Mouse (Mus musculus) liver, adult 2 months (tissue): ENCODE measurements around the gene Coq5. TPM values are rescaled to one million over a fixed set of nuclear protein-coding genes. Genes with fewer than 3 reads are reported as not detected.
A peak's percentile ranks its signal among the peaks of the same experiment; 100 is the strongest.

ENCODE experiments used
- DNase-seq: peaks from one replicate; pipeline ENCODE4 v3.0.0-alpha.2; 2011; ENCODE audit warnings: low read depth, low spot score; ENCODE audit errors: extremely low read depth
- H3K27ac ChIP-seq: fragments of 200-500 bp; replicated peaks from 2 replicates; pipeline ENCODE4 v1.5.1; 2012; ENCODE audit warnings: low read depth, mild to moderate bottlenecking, control low read depth, inconsistent platforms, low read length; ENCODE audit not compliant: insufficient read depth
- H3K27me3 ChIP-seq: fragments of 200-500 bp; 2 replicates; pipeline ENCODE4 v1.6.1; 2012; ENCODE audit warnings: mild to moderate bottlenecking, moderate library complexity, low read length, inconsistent platforms; ENCODE audit not compliant: control insufficient read depth, insufficient read depth
- H3K36me3 ChIP-seq: fragments of 200-500 bp; 2 replicates; pipeline ENCODE4 v1.6.1; 2012; ENCODE audit warnings: low read length, inconsistent platforms; ENCODE audit not compliant: control insufficient read depth, insufficient read depth
- H3K4me1 ChIP-seq: fragments of 200-500 bp; 2 replicates; pipeline ENCODE4 v1.6.1; 2011; ENCODE audit warnings: low read length; ENCODE audit not compliant: control insufficient read depth, insufficient read depth
- H3K4me3 ChIP-seq: fragments of 200-500 bp; 2 replicates; pipeline ENCODE4 v1.5.1; 2011; ENCODE audit warnings: low read depth, mild to moderate bottlenecking, control low read depth, low read length, moderate library complexity; ENCODE audit not compliant: insufficient read depth
- H3K79me2 ChIP-seq: fragments of 200-500 bp; 2 replicates; pipeline ENCODE4 v1.6.1; 2012; ENCODE audit warnings: inconsistent platforms, mild to moderate bottlenecking, low read length, moderate library complexity; ENCODE audit not compliant: control insufficient read depth, insufficient read depth
- H3K9ac ChIP-seq: fragments of 200-500 bp; 2 replicates; pipeline ENCODE4 v1.6.1; 2012; ENCODE audit warnings: low read depth, mild to moderate bottlenecking, control low read depth, inconsistent platforms, low read length
- CTCF ChIP-seq: fragments of 200-500 bp; IDR thresholded peaks from 2 replicates; pipeline ENCODE4 v1.5.1; 2011; ENCODE audit warnings: low read depth, low read length, control low read depth
- POLR2A ChIP-seq: fragments of 200-500 bp; IDR thresholded peaks from 2 replicates; pipeline ENCODE4 v1.6.1; 2011; ENCODE audit warnings: low read length, control low read depth; ENCODE audit not compliant: insufficient read depth; ENCODE audit errors: extremely low read depth
- WGBS: fragments of 180-500 bp; shearing (Covaris S2); methylation state at CpG from one replicate; pipeline ENCODE4 v1.1.7; 2018; 5-methylcytosine and 5-hydroxymethylcytosine counted together
- polyA plus RNA-seq: library from polyadenylated mRNA; depleted of rRNA; stranded (reverse); fragments of >200 nt; gene quantifications from 2 replicates; pipeline ENCODE4 v1.2.3, GENCODE M21; 2012; rRNA removed
- total RNA-seq: library from RNA; depleted of rRNA; stranded (reverse); fragments of >200 nt; gene quantifications from 2 replicates; pipeline ENCODE4 v1.2.3, GENCODE M21; 2014; rRNA removed

The Coq5 gene
- total and polyA plus RNA-seq, 2 experiments, result 13.7 to 20.7 TPM

DNA sequence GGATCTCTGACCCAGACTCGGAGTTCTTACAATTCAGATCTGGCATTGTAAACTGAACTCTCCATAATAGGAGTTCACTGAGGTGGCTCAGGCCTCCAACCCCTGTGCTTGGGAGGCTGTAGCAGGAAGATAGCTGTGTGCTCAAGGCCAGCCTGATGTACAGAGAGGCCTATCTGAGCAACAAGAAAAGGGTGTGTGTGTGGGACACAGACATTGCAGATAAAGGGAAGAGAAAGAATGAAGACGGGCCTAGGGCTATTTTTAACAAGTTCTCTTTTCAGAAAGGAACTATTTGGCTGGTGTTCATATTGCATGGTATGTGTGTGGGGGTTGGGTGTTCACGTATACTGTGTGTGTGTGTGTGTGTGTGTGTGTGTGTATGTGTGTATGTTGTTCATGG is 54.2 kb downstream of the Coq5 start:
- Histone ChIP-seq H3K9ac (no peak overlapping the region), H3K27ac (no peak overlapping the region), H3K36me3 (peaks cover 42% of the 10 kb centered on the region), H3K27me3 (no peaks in the 10 kb centered on the region), H3K79me2 (peaks cover 15% of the 10 kb centered on the region), H3K4me3 (no peak overlapping the region), H3K4me1 (no peaks in the 10 kb centered on the region)
- 76% methylated on average over 3 of the region's 3 CpGs for whole genome bisulfite sequencing
- TF ChIP-seq POLR2A (no peak), CTCF (no peak)
- DNase-seq, result no peak

DNA sequence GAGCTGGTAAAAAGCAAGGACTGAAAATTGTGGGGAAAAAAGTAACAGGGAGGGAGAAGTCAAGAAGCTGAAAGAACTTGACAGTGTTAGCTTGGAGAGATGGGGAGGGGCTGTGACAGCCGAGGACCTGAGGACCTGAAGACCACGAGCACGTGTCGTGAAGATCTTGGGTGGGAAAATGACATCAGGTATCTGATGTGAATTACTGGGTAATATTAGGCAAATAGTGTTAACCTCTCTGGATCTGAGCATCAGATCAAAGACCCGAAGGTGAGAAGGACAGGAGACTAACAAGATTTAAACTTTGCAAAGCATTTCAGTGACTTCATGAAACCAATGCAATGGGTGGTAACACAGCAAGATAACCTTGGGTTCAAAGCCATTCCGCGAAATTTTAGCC is 60.5 kb downstream of the Coq5 start:
- peak overlapping the region; percentile 80; the same call in 1 of the 2 replicates for H3K4me3 ChIP-seq
- no peaks in the 10 kb centered on the region for H3K27me3 ChIP-seq
- H3K36me3 ChIP-seq, result peaks cover 21% of the 10 kb centered on the region
- TF ChIP-seq POLR2A (no peak), CTCF (no peak)
- WGBS, result 14% methylated on average over 7 of the region's 7 CpGs
- peaks cover 9% of the 10 kb centered on the region for H3K4me1 ChIP-seq
- peaks cover 4% of the 10 kb centered on the region; the same call in 1 of the 2 replicates for H3K79me2 ChIP-seq
- H3K27ac ChIP-seq, result no peak overlapping the region
- H3K9ac ChIP-seq, result 0 out of 2 replicates have a peak overlapping the region, but pooled peaks have one; percentile 28
- no peak for DNase-seq

DNA sequence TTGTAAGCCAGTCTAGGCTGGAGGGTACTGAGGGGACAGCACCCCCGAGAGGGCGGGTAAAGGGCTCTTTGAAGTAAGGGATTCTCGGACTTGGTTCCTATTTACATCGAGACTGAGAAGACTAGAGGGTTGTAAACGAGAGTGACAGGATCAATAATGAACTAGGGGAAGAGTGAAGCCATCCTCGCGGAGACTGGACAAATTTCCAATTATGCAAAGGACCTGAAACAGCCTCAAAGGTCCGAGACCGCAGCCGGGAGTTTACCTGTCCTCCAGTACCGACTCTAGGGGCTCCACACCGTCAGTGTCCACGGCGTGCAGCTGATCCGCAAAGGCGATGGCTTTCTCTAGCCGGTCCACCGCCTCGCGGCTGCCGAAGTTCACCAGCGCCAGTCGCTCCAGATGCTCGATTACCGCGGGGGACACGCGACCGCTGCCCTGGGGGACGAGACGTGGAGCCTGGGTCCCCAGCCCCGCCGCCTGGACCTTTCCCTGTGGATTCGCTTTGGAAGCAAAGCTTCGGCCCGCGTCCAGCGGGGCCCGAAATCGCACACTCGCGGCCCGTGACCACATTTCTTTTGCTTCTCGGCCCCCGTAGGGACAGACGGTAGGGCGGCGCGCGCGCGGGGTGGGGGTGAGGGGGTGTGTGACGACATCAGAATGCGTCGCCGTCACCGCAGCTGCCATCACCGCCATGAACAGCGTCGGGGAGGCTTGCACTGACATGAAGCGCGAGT is 61.3 kb downstream of the Coq5 start, which contains the start of the genes Gatc and Triap1:
Gene Gatc (minus strand): TSS at position 602 of the 737 bp plus-strand sequence.
Gene Triap1 (plus strand): TSS at position 649 of the 737 bp plus-strand sequence.
- peak within 1 kb of the TSS; percentile 87 for H3K27ac ChIP-seq
- peaks cover 24% of the 10 kb centered on the region; the same call in 1 of the 2 replicates for H3K36me3 ChIP-seq
- DNase-seq, result peak; percentile 71
- peaks cover 9% of the 10 kb centered on the region for H3K4me1 ChIP-seq
- H3K79me2 ChIP-seq, result peaks cover 4% of the 10 kb centered on the region; the same call in 1 of the 2 replicates
- no peaks in the 10 kb centered on the region for H3K27me3 ChIP-seq
- TF ChIP-seq CTCF (no peak), POLR2A (0 out of 2 replicates have a peak, but pooled peaks have one; percentile 14)
- H3K9ac ChIP-seq, result peak within 1 kb of the TSS; percentile 94
- peak within 1 kb of the TSS; percentile 80 for H3K4me3 ChIP-seq
- under 1% methylated on average over 62 of the region's 62 CpGs for WGBS

DNA sequence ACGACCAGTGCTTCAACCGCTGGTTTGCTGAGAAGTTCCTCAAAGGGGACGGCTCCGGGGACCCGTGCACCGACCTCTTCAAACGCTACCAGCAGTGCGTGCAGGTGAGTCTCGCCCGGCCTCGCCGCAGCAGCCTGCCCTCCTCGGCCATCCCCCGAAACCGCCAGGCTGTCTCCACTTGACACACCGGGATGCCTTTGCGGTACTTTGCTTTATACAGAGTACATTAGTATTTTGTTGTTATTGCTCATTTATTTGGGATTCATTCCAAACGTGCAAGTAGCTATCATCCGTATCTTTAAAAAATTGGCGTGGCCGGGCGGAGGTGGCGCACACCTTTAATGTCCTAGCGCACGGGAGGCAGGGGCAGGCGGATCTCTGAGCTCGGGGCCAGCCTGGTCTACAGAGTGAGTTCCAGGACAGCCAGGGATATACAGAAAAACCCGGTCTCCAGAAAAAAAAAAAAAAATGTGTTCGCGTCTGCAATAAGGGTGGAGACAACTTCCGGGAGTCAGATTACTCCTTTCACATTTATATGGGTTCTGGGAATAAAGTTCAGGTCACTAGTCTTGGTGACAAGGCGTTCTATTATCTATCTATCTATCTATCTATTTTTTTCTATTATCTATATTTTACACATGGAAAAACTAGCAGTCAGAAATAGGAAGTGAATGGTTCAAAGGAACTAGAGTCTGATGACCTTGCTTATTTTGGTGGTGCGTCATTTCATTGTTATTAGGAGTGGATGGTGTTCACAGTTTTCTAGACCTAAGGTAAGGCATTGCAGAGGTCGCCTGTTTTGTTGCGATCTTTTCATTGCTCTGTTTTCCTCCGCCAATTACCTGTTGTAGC is 62.1 kb downstream of the Coq5 start:
- DNase-seq, result no peak
- TF ChIP-seq CTCF, result no peak
- no peak for TF ChIP-seq POLR2A
- H3K27me3 ChIP-seq, result no peaks in the 10 kb centered on the region
- H3K4me1 ChIP-seq, result peaks cover 9% of the 10 kb centered on the region
- 0 out of 2 replicates have a peak overlapping the region, but pooled peaks have one; percentile 10 for H3K27ac ChIP-seq
- peak overlapping the region; percentile 68 for H3K9ac ChIP-seq
- peak overlapping the region; percentile 80 for H3K4me3 ChIP-seq
- H3K79me2 ChIP-seq, result peaks cover 9% of the 10 kb centered on the region; the same call in 1 of the 2 replicates
- peaks cover 24% of the 10 kb centered on the region; the same call in 1 of the 2 replicates for H3K36me3 ChIP-seq
- WGBS, result 6% methylated on average over 36 of the region's 36 CpGs

Other genes with a start within 250 kb of the Coq5 start
- not detected in 2 replicates for gene Gm10401, start 181.4 kb upstream of the Coq5 start, total RNA-seq
- gene Gm10401, start 181.4 kb upstream of the Coq5 start, polyA plus RNA-seq, result 0.17 TPM in 1 of 2 replicates, not detected in the other
- gene Acads, start 160.3 kb upstream of the Coq5 start, total RNA-seq, result 140 and 143 TPM in 2 replicates
- gene Acads, start 160.3 kb upstream of the Coq5 start, polyA plus RNA-seq, result 255 and 293 TPM in 2 replicates
- gene Unc119b, start 144.7 kb upstream of the Coq5 start, total RNA-seq, result 12.5 and 17.3 TPM in 2 replicates
- gene Unc119b, start 144.7 kb upstream of the Coq5 start, polyA plus RNA-seq, result 29.4 and 32.0 TPM in 2 replicates
- 33.7 and 44.7 TPM in 2 replicates for gene Mlec, start 121.5 kb upstream of the Coq5 start, total RNA-seq
- gene Mlec, start 121.5 kb upstream of the Coq5 start, polyA plus RNA-seq, result 40.8 and 41.8 TPM in 2 replicates
- 0.09 TPM in 1 of 2 replicates, not detected in the other for gene Cabp1, start 85.3 kb upstream of the Coq5 start, total RNA-seq
- 0.07 and 0.21 TPM in 2 replicates for gene Cabp1, start 85.3 kb upstream of the Coq5 start, polyA plus RNA-seq
- 56.2 and 59.2 TPM in 2 replicates for gene Pop5, start 43.8 kb upstream of the Coq5 start, total RNA-seq
- 70.3 and 91.0 TPM in 2 replicates for gene Pop5, start 43.8 kb upstream of the Coq5 start, polyA plus RNA-seq
- 32.1 and 42.9 TPM in 2 replicates for gene Rnf10, start 6.8 kb upstream of the Coq5 start, total RNA-seq
- gene Rnf10, start 6.8 kb upstream of the Coq5 start, polyA plus RNA-seq, result 79.2 and 81.3 TPM in 2 replicates
- gene Dynll1, start 21.3 kb downstream of the Coq5 start, total RNA-seq, result 13.1 and 24.1 TPM in 2 replicates
- gene Dynll1, start 21.3 kb downstream of the Coq5 start, polyA plus RNA-seq, result 24.3 and 25.8 TPM in 2 replicates
- gene Srsf9, start 47.5 kb downstream of the Coq5 start, total RNA-seq, result 17.0 and 21.7 TPM in 2 replicates
- gene Srsf9, start 47.5 kb downstream of the Coq5 start, polyA plus RNA-seq, result 25.2 and 25.3 TPM in 2 replicates
- 6.3 and 8.6 TPM in 2 replicates for gene Gatc, start 61.5 kb downstream of the Coq5 start, total RNA-seq
- gene Gatc, start 61.5 kb downstream of the Coq5 start, polyA plus RNA-seq, result 11.0 and 12.7 TPM in 2 replicates
- gene Triap1, start 61.6 kb downstream of the Coq5 start, total RNA-seq, result 12.9 and 14.5 TPM in 2 replicates
- gene Triap1, start 61.6 kb downstream of the Coq5 start, polyA plus RNA-seq, result 11.4 and 11.8 TPM in 2 replicates
- gene Cox6a1, start 69.3 kb downstream of the Coq5 start, total RNA-seq, result 422 and 505 TPM in 2 replicates
- gene Cox6a1, start 69.3 kb downstream of the Coq5 start, polyA plus RNA-seq, result 2,238 and 2,515 TPM in 2 replicates
- not detected in 2 replicates for gene Msi1, start 149.9 kb downstream of the Coq5 start, total RNA-seq
- gene Msi1, start 149.9 kb downstream of the Coq5 start, polyA plus RNA-seq, result 0.09 and 0.35 TPM in 2 replicates
- gene Pla2g1b, start 186.6 kb downstream of the Coq5 start, total RNA-seq, result 0.40 and 2.7 TPM in 2 replicates
- not detected in 2 replicates for gene Pla2g1b, start 186.6 kb downstream of the Coq5 start, polyA plus RNA-seq
- 11.5 and 15.0 TPM in 2 replicates for gene Sirt4, start 205.1 kb downstream of the Coq5 start, total RNA-seq
- 26.1 and 26.6 TPM in 2 replicates for gene Sirt4, start 205.1 kb downstream of the Coq5 start, polyA plus RNA-seq
- 10.5 and 15.2 TPM in 2 replicates for gene Pxn, start 227.0 kb downstream of the Coq5 start, total RNA-seq
- 33.6 and 40.2 TPM in 2 replicates for gene Pxn, start 227.0 kb downstream of the Coq5 start, polyA plus RNA-seq